Mouse (Mus musculus): ENCODE results near the gene Akap7. TPM values are rescaled to one million over a fixed set of nuclear protein-coding genes. Genes with fewer than 3 reads are reported as not detected.

Akap7 gene
- total and polyA plus RNA-seq, 3 experiments = 1.9 to 7.7 TPM; not detected in 1

GRCm38 (mm10) chr10:25275492-25275891 is 32.2 kb downstream of the Akap7 start:
- Histone ChIP-seq H3K9me3 (replicated peaks; ENCODE audit: insufficient read depth, low read length) (no peaks in the 10 kb centered on the region), H3K27me3 (ENCODE audit: control insufficient read depth in 1 of 2, insufficient read depth in 2 of 2, low read length in 2 of 2) (no peaks in the 10 kb centered on the region), H3K79me2 (ENCODE audit: control insufficient read depth, insufficient read depth, low read length, poor library complexity) (no peaks in the 10 kb centered on the region), H3K4me3 (ENCODE audit: control insufficient read depth in 1 of 2, insufficient read depth in 1 of 2, low read depth in 2 of 2, low read length in 2 of 2) (no peak overlapping the region), H3K4me1 (ENCODE audit: control insufficient read depth in 1 of 2, insufficient read depth in 2 of 2, low read length in 2 of 2) (0 out of 4 replicates have a peak, but pooled peaks cover 0 to 4% of the 10 kb centered on the region in 2 experiments), H3K36me3 (ENCODE audit: control insufficient read depth in 1 of 2, insufficient read depth in 2 of 2, low read length in 2 of 2) (no peaks in the 10 kb centered on the region; a peak in 1 of 4 replicates), H3K27ac (ENCODE audit: control insufficient read depth, low read depth, low read length) (no peak overlapping the region), H3K9ac (ENCODE audit: control insufficient read depth, low read depth, low read length, poor library complexity, severe bottlenecking) (no peak overlapping the region)
- no peak for DNase-seq (ENCODE audit: low read depth, low spot score)
- no peak for TF ChIP-seq MAFK (IDR thresholded peaks at IDR 0.05; ENCODE audit: borderline replicate concordance, low read depth, low read length)
- TF ChIP-seq SMC3 (IDR thresholded peaks at IDR 0.05; ENCODE audit: low read depth, low read length) = no peak
- TF ChIP-seq NRF1 (IDR thresholded peaks at IDR 0.05; ENCODE audit: insufficient read depth, low read depth, low read length, poor library complexity, severe bottlenecking) = no peak
- TF ChIP-seq MAZ (IDR thresholded peaks at IDR 0.05; ENCODE audit: low read depth, low read length) = no peak
- no peak for TF ChIP-seq TBP (IDR thresholded peaks at IDR 0.05; ENCODE audit: low read depth, low read length)
- no peak for TF ChIP-seq KAT2A (conservative IDR thresholded peaks at IDR 0.05; ENCODE audit: low read depth, low read length)
- no peak for TF ChIP-seq SIN3A (IDR thresholded peaks at IDR 0.05; ENCODE audit: low read length)
- no peak for TF ChIP-seq ZC3H11A (IDR thresholded peaks at IDR 0.05; ENCODE audit: low read depth, low read length)
- no peak for TF ChIP-seq ZKSCAN1 (IDR thresholded peaks at IDR 0.05; ENCODE audit: low read depth, low read length)
- no peak for TF ChIP-seq MEF2A (IDR thresholded peaks at IDR 0.05; ENCODE audit: extremely low read depth, insufficient replicate concordance, low read depth, low read length, poor library complexity, severe bottlenecking)
- no peak for TF ChIP-seq ZMIZ1 (IDR thresholded peaks at IDR 0.05; ENCODE audit: low read depth, low read length)
- TF ChIP-seq MXI1 (IDR thresholded peaks at IDR 0.05; ENCODE audit: low read depth, low read length) = no peak
- TF ChIP-seq RCOR1 (IDR thresholded peaks at IDR 0.05; ENCODE audit: low read depth, low read length) = no peak
- TF ChIP-seq CHD2 (IDR thresholded peaks at IDR 0.05; ENCODE audit: low read length) = no peak
- no peak for TF ChIP-seq HCFC1 (IDR thresholded peaks at IDR 0.05; ENCODE audit: low read depth, low read length)
- TF ChIP-seq USF1 (IDR thresholded peaks at IDR 0.05; ENCODE audit: low read depth, low read length) = no peak
- TF ChIP-seq ZNF384 (IDR thresholded peaks at IDR 0.05; ENCODE audit: low read depth, low read length) = no peak
- no peak for TF ChIP-seq UBTF (IDR thresholded peaks at IDR 0.05; ENCODE audit: borderline replicate concordance, insufficient read depth, low read depth, low read length)
- TF ChIP-seq E2F4 (IDR thresholded peaks at IDR 0.05; ENCODE audit: borderline replicate concordance, low read depth, low read length) = no peak
- no peak for TF ChIP-seq CHD1 (IDR thresholded peaks at IDR 0.05; ENCODE audit: low read depth, low read length)
